ENCODE assay signal across 37 mouse cellular contexts in genomic region chr14:57755661-57756060, GRCm38 (mm10). TPM values are rescaled to one million over a fixed set of nuclear protein-coding genes. Genes with fewer than 3 reads are reported as not detected.
DNase-seq lines count a peak whose midpoint lies in the region; ATAC-seq lines count a peak whose summit lies in the region.
"Had no signal": no experiment of that assay in that cellular context is flagged by ENCODE, and none has a peak within 500 bp of the region (broad histone marks: within the 10 kb centered on the region; RNA-seq: fewer than 3 reads in every experiment).

No protein-coding gene starts in this region.

- no peak overlapping the region for H3K4me2 ChIP-seq in intestine, embryonic 15.5 days (replicated peaks)
- H3K4me2 ChIP-seq in intestine, embryonic 16.5 days (ENCODE audit: low read depth, low read length) = no peak overlapping the region
- no peak overlapping the region for H3K4me2 ChIP-seq in liver, embryonic 15.5 days
- no peak overlapping the region for H3K4me2 ChIP-seq in hindbrain, embryonic 14.5 days (replicated peaks)
- H3K4me2 ChIP-seq: forebrain, embryonic 13.5 days; heart, embryonic 11.5 days; lung, embryonic 14.5 days; midbrain, embryonic 12.5 days; neural tube, embryonic 13.5 days had no signal

- no peaks in the 10 kb centered on the region for H3K36me3 ChIP-seq in intestine, embryonic 15.5 days
- no peaks in the 10 kb centered on the region for H3K36me3 ChIP-seq in intestine, embryonic 16.5 days (ENCODE audit: control insufficient read depth, insufficient read depth, low read length)
- H3K36me3 ChIP-seq in liver, embryonic 15.5 days (replicated peaks) = no peaks in the 10 kb centered on the region
- H3K36me3 ChIP-seq in hindbrain, embryonic 14.5 days (replicated peaks; ENCODE audit: control insufficient read depth, insufficient read depth) = no peaks in the 10 kb centered on the region
- H3K36me3 ChIP-seq: G1E; midbrain, embryonic 12.5 days; neural tube, embryonic 13.5 days had no signal

- ATAC-seq in intestine, embryonic 15.5 days = peak; percentile 17; the same call in 1 of the 2 replicates
- ATAC-seq in intestine, embryonic 16.5 days = no peak
- peak; percentile 64 for ATAC-seq in liver, embryonic 15.5 days (ENCODE audit: insufficient read depth)
- no peak for ATAC-seq in hindbrain, embryonic 14.5 days (ENCODE audit: low FRiP score)
- ATAC-seq: forebrain, embryonic 13.5 days; hindbrain, embryonic 16.5 days; Patski had no signal

- intact Hi-C loops in heart, postnatal 36 days (cut with DNase I) = no loop called here

- no peak overlapping the region for H3K27ac ChIP-seq in intestine, embryonic 15.5 days
- H3K27ac ChIP-seq in intestine, embryonic 16.5 days (ENCODE audit: low read length) = no peak overlapping the region
- H3K27ac ChIP-seq in liver, embryonic 15.5 days (replicated peaks) = peak overlapping the region; percentile 35; the same call in 1 of the 2 replicates
- no peak overlapping the region for H3K27ac ChIP-seq in hindbrain, embryonic 14.5 days
- H3K27ac ChIP-seq: forebrain, embryonic 13.5 days; kidney, postnatal 0 days; midbrain, embryonic 12.5 days; neural tube, embryonic 13.5 days; stomach, postnatal 0 days had no signal

- H3K27me3 ChIP-seq in intestine, embryonic 15.5 days (replicated peaks) = no peaks in the 10 kb centered on the region
- no peaks in the 10 kb centered on the region for H3K27me3 ChIP-seq in intestine, embryonic 16.5 days (replicated peaks; ENCODE audit: control insufficient read depth, insufficient read depth, low read length)
- H3K27me3 ChIP-seq in liver, embryonic 15.5 days = no peaks in the 10 kb centered on the region
- no peaks in the 10 kb centered on the region for H3K27me3 ChIP-seq in hindbrain, embryonic 14.5 days (ENCODE audit: control insufficient read depth, insufficient read depth, low read length)
- H3K27me3 ChIP-seq: forebrain, embryonic 13.5 days; neural tube, embryonic 13.5 days; Patski had no signal

- WGBS in intestine, embryonic 15.5 days = 92% methylated on average over 2 of the region's 2 CpGs
- 93% methylated on average over 2 of the region's 2 CpGs for WGBS in intestine, embryonic 16.5 days
- 54% methylated on average over 2 of the region's 2 CpGs for WGBS in liver, embryonic 15.5 days (ENCODE audit: insufficient replicate concordance)
- WGBS in hindbrain, embryonic 14.5 days = 91% methylated on average over 2 of the region's 2 CpGs

- no peaks in the 10 kb centered on the region for H3K4me1 ChIP-seq in intestine, embryonic 15.5 days (replicated peaks)
- peaks cover 5% of the 10 kb centered on the region; the same call in 1 of the 2 replicates for H3K4me1 ChIP-seq in intestine, embryonic 16.5 days (ENCODE audit: control insufficient read depth, insufficient read depth, low read length)
- H3K4me1 ChIP-seq in liver, embryonic 15.5 days (replicated peaks) = peaks cover 63% of the 10 kb centered on the region
- H3K4me1 ChIP-seq in hindbrain, embryonic 14.5 days (replicated peaks; ENCODE audit: control insufficient read depth, insufficient read depth, low read length) = 0 out of 2 replicates have a peak, but pooled peaks cover 4% of the 10 kb centered on the region
- H3K4me1 ChIP-seq: forebrain, embryonic 13.5 days had no signal

- DNase-seq in liver = peak; percentile 30
- DNase-seq in hindbrain, embryonic 14.5 days (ENCODE audit: low spot score) = no peak
- DNase-seq in heart, postnatal 36 days = no peak
- no peak for DNase-seq in ovary, postnatal 10 days (ENCODE audit: low spot score)
- no peak for DNase-seq in spleen, adult 12 weeks (ENCODE audit: low spot score)
- DNase-seq: adrenal gland, postnatal 14 days; cerebellum, adult 18-20 months; cerebellum, postnatal 14 days; gastrocnemius, postnatal 14 days; heart, adult 11 months; heart, postnatal 4 days; kidney, adult 8-10 months; kidney, postnatal 4 days; left cerebral cortex, postnatal 4 days; lung, embryonic 14.5 days; lung, postnatal 14 days; retina, postnatal 1 day; thymus, adult 2 months; thymus, postnatal 4 days had no signal

- no peak overlapping the region for H3K4me3 ChIP-seq in intestine, embryonic 15.5 days (replicated peaks)
- no peak overlapping the region for H3K4me3 ChIP-seq in intestine, embryonic 16.5 days (ENCODE audit: low read length)
- no peak overlapping the region for H3K4me3 ChIP-seq in liver, embryonic 15.5 days (replicated peaks)
- no peak overlapping the region for H3K4me3 ChIP-seq in hindbrain, embryonic 14.5 days (replicated peaks; ENCODE audit: low read length)
- H3K4me3 ChIP-seq: forebrain, embryonic 13.5 days; midbrain, embryonic 12.5 days; neural tube, embryonic 13.5 days had no signal

- H3K9ac ChIP-seq in intestine, embryonic 15.5 days = no peak overlapping the region
- no peak overlapping the region for H3K9ac ChIP-seq in intestine, embryonic 16.5 days (ENCODE audit: low read depth, low read length)
- H3K9ac ChIP-seq in liver, embryonic 15.5 days = no peak overlapping the region
- H3K9ac ChIP-seq in hindbrain, embryonic 14.5 days = no peak overlapping the region
- H3K9ac ChIP-seq: forebrain, embryonic 13.5 days; lung, embryonic 14.5 days; midbrain, embryonic 12.5 days; neural tube, embryonic 13.5 days had no signal

- H3K9me3 ChIP-seq in intestine, embryonic 15.5 days = no peaks in the 10 kb centered on the region
- H3K9me3 ChIP-seq in intestine, embryonic 16.5 days (ENCODE audit: control insufficient read depth, low read length) = no peaks in the 10 kb centered on the region
- H3K9me3 ChIP-seq in liver, embryonic 15.5 days (replicated peaks) = no peaks in the 10 kb centered on the region
- H3K9me3 ChIP-seq in hindbrain, embryonic 14.5 days (ENCODE audit: control insufficient read depth, low read length) = no peaks in the 10 kb centered on the region
- H3K9me3 ChIP-seq: forebrain, embryonic 13.5 days; G1E; midbrain, embryonic 12.5 days; neural tube, embryonic 13.5 days had no signal

RNA-seq across cellular contexts. Expression of gene Lats2, which starts 2.5 kb away (rescaled TPM):
- 16.2 and 16.9 TPM in 2 replicates for polyA plus RNA-seq in intestine, embryonic 15.5 days (2015; fragmentation: Nextera tagmentation; extraction: Ambion mirVana)
- 11.5 and 13.4 TPM in 2 replicates for polyA plus RNA-seq in intestine, embryonic 16.5 days (2015; fragmentation: Nextera tagmentation; extraction: Ambion mirVana)
- polyA plus RNA-seq in liver, embryonic 15.5 days (2015; fragmentation: Nextera tagmentation; extraction: Ambion mirVana) = 5.5 and 5.8 TPM in 2 replicates
- polyA plus RNA-seq in hindbrain, embryonic 14.5 days (2014; fragmentation: Nextera tagmentation; extraction: Ambion mirVana) = 7.5 and 7.9 TPM in 2 replicates
- 10 to 100 TPM; 33.3 to 38.5 TPM for total RNA-seq in heart, postnatal 36 days (2021)

RNA-seq across cellular contexts. Expression of gene Gm49361, which starts 9.8 kb away (rescaled TPM):
- 0.05 TPM in 1 of 2 replicates, not detected in the other for polyA plus RNA-seq in intestine, embryonic 15.5 days (2015; fragmentation: Nextera tagmentation; extraction: Ambion mirVana)
- not detected in 2 replicates for polyA plus RNA-seq in intestine, embryonic 16.5 days (2015; fragmentation: Nextera tagmentation; extraction: Ambion mirVana)
- polyA plus RNA-seq in liver, embryonic 15.5 days (2015; fragmentation: Nextera tagmentation; extraction: Ambion mirVana) = not detected in 2 replicates
- polyA plus RNA-seq in hindbrain, embryonic 14.5 days (2014; fragmentation: Nextera tagmentation; extraction: Ambion mirVana) = not detected in 2 replicates
- total RNA-seq in heart, postnatal 36 days (2021) = 1 to 10 TPM in 1 of 2 experiments, not detected in 1; 2.4 TPM
- total RNA-seq: G1E had no signal
- polyA plus RNA-seq: cortical plate, adult 2 months; embryonic facial prominence, embryonic 14.5 days; forebrain, embryonic 13.5 days; G1E; heart, embryonic 11.5 days; heart, embryonic 16.5 days; hindbrain, embryonic 16.5 days; intestine, embryonic 14.5 days; kidney, postnatal 0 days; limb, embryonic 14.5 days; lung, embryonic 14.5 days; midbrain, embryonic 12.5 days; neural tube, embryonic 13.5 days; Patski; spleen, adult 2 months; stomach, postnatal 0 days; thymus, adult 2 months had no signal

RNA-seq across cellular contexts. Expression of gene Sap18, which starts 42.3 kb away (rescaled TPM):
- polyA plus RNA-seq in intestine, embryonic 15.5 days (2015; fragmentation: Nextera tagmentation; extraction: Ambion mirVana) = 18.2 and 22.3 TPM in 2 replicates
- 17.0 and 18.8 TPM in 2 replicates for polyA plus RNA-seq in intestine, embryonic 16.5 days (2015; fragmentation: Nextera tagmentation; extraction: Ambion mirVana)
- 8.3 and 10.2 TPM in 2 replicates for polyA plus RNA-seq in liver, embryonic 15.5 days (2015; fragmentation: Nextera tagmentation; extraction: Ambion mirVana)
- polyA plus RNA-seq in hindbrain, embryonic 14.5 days (2014; fragmentation: Nextera tagmentation; extraction: Ambion mirVana) = 34.0 and 34.2 TPM in 2 replicates
- 10 to 100 TPM; 81.8 to 89.4 TPM for total RNA-seq in heart, postnatal 36 days (2021)

Comparison
In these comparisons a context has a peak if more than half of its experiments do, and no peak if none do; other contexts are left out.
1. ATAC-seq: peak in intestine, embryonic 15.5 days (single experiment) and liver, embryonic 15.5 days (single experiment); none in intestine, embryonic 16.5 days (single experiment) and hindbrain, embryonic 14.5 days (single experiment).